Mouse (Mus musculus) testis, adult 2 months (tissue): ENCODE measurements around the gene Ccdc194. TPM values are rescaled to one million over a fixed set of nuclear protein-coding genes. Genes with fewer than 3 reads are reported as not detected.

ENCODE experiments used
- H3K27ac ChIP-seq: fragments of 200-500 bp; 2 replicates; pipeline ENCODE4 v1.5.1; 2012; ENCODE audit warnings: low read depth, low read length; ENCODE audit not compliant: control insufficient read depth, insufficient read depth
- H3K27me3 ChIP-seq: fragments of 200-500 bp; 2 replicates; pipeline ENCODE4 v1.6.1; 2012; ENCODE audit warnings: mild to moderate bottlenecking, low read length, moderate library complexity; ENCODE audit not compliant: control insufficient read depth, insufficient read depth
- H3K36me3 ChIP-seq: fragments of 200-500 bp; 2 replicates; pipeline ENCODE4 v1.6.1; 2012; ENCODE audit warnings: mild to moderate bottlenecking, low read length; ENCODE audit not compliant: control insufficient read depth, insufficient read depth
- H3K4me1 ChIP-seq: fragments of 200-500 bp; 2 replicates; pipeline ENCODE4 v1.6.1; 2012; ENCODE audit warnings: low read length; ENCODE audit not compliant: control insufficient read depth, insufficient read depth
- H3K4me3 ChIP-seq: fragments of 200-500 bp; 2 replicates; pipeline ENCODE4 v1.5.1; 2012; ENCODE audit warnings: low read depth, mild to moderate bottlenecking, low read length, moderate library complexity, mixed read lengths; ENCODE audit not compliant: control insufficient read depth
- CTCF ChIP-seq: fragments of 200-500 bp; IDR thresholded peaks from 2 replicates; pipeline ENCODE4 v1.5.1; 2012; ENCODE audit warnings: low read depth, mild to moderate bottlenecking, inconsistent platforms, low read length, moderate library complexity; ENCODE audit not compliant: control insufficient read depth, insufficient read depth, insufficient replicate concordance
- POLR2A ChIP-seq: fragments of 200-500 bp; IDR thresholded peaks from 2 replicates; pipeline ENCODE4 v1.6.1; 2012; ENCODE audit warnings: low read depth, mild to moderate bottlenecking, inconsistent platforms, low read length, moderate library complexity; ENCODE audit not compliant: control insufficient read depth
- polyA plus RNA-seq: library from polyadenylated mRNA; depleted of rRNA; stranded (reverse); fragments of >200 nt; gene quantifications from 2 replicates; pipeline ENCODE4 v1.2.3, GENCODE M21; 2012

The Ccdc194 gene
- polyA plus RNA-seq, 1 experiment: 0.05 TPM

DNA sequence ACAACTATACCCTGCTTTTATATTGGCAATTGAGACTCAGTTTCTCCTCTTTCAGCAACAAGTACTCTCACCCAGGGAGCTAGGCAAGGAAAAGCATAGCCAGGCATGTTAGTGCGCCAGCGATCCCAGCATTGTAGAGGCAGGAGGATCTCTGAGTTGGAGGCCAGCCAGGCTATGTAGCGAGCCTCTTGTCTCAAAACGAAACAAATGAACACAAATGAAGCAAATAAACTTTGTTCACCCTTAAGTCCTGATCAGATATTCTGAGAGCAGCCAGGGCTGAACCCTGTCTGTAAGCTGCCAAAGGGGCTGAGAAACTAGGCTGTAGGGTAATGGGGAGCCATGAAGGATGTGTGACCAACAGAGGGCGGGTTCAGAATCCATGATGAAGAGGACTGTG is 29.7 kb downstream of the Ccdc194 start:
- peak overlapping the region; percentile 1; the same call in 1 of the 2 replicates for H3K27ac ChIP-seq
- H3K4me1 ChIP-seq: peaks cover 8% of the 10 kb centered on the region
- no peaks in the 10 kb centered on the region for H3K27me3 ChIP-seq
- no peak for TF ChIP-seq POLR2A
- TF ChIP-seq CTCF: no peak
- H3K4me3 ChIP-seq: no peak overlapping the region
- peaks cover 3% of the 10 kb centered on the region for H3K36me3 ChIP-seq

DNA sequence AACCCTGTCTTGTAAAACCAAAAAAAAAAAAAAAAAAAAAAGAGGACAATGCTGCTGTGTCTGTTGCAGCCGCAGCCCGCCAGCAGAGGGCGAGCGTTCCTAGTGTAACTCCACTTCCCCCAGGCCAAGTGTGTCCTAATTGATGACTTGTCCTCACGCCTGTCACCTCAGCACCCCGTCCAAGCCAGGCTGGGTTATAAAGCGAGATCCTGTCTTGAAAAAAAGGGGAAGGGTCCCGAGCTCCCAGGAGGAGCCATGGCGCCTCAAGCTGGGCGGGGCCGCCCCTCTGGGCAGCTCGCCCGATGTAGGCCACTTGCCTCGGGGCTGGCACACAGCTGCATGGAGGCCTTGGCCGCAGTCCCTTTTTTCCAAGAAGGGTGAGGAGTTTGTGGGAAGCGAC is 30.5 kb downstream of the Ccdc194 start:
- no peak overlapping the region for H3K4me3 ChIP-seq
- H3K27ac ChIP-seq: no peak overlapping the region
- TF ChIP-seq CTCF: peak; percentile 75; the same call in 1 of the 2 replicates
- TF ChIP-seq POLR2A: no peak
- H3K36me3 ChIP-seq: peaks cover 3% of the 10 kb centered on the region
- H3K4me1 ChIP-seq: peaks cover 8% of the 10 kb centered on the region
- H3K27me3 ChIP-seq: no peaks in the 10 kb centered on the region

DNA sequence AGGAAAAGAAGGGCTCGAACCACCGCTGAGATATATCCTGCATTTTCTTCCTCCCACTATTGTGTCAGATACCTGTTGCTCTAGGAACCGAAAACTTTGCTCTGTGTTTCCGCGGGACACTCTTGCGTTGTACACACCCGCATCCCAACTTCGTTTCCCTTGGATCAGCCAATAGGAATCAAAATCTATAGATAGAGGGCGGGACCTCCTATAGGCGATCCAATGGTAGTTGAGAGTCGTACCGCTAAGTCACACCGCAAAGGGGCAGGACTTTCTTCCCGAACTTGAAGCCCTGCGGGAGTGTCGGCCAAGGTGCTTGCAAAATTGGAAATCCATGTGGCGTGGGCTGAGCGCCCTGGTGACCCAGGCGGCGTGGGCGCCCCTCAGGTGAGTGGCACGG is 37.1 kb downstream of the Ccdc194 start:
- Histone ChIP-seq H3K27ac (no peak overlapping the region; the same call in 1 of the 2 replicates), H3K4me3 (peak overlapping the region; percentile 88), H3K27me3 (no peaks in the 10 kb centered on the region), H3K4me1 (peaks cover 30% of the 10 kb centered on the region), H3K36me3 (peaks cover 3% of the 10 kb centered on the region)
- TF ChIP-seq CTCF (0 out of 2 replicates have a peak, but pooled peaks have one; percentile 11), POLR2A (peak; percentile 64)

DNA sequence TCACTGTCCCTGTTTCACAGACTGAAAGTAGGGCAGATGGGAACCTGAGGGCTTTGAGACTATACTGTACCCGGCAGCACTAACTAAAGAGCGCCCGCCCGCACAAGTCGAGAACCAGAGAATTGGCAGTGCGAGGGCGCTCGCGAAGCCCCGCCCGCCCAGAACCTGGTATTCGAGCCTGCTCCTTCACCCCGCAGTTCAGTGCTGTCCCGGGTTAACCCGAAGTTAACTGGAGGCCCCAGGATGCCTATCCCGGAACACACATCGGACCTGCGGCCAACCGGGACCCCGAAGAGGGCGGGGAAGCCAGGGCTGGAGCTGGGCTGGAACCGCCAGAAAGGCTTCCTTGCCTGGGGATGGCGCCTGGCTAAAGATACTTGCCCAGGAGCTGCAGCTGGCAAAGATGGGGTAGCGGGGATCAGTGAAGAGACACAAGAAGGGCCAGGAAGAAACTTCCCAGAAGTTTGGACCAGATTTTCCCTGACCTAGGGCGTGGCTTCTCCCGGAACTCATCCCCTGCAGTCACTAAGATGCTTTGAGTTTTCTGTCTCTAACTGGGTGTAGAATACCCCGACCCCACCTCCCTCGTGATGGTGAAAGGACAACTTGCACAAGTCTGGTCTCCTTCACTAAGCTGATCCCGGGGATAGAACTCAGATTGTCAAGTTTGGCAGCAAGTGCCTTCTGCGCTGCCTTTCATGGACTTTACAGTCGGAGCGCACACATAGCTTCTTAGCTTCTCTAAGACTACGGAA is 37.6 kb downstream of the Ccdc194 start, which contains the start of gene Gtpbp3:
Gene Gtpbp3, plus strand, starts transcription at position 413 of the 755 bp plus-strand sequence.
- H3K36me3 ChIP-seq: peaks cover 3% of the 10 kb centered on the region
- peak within 1 kb of the TSS; percentile 88 for H3K4me3 ChIP-seq
- H3K4me1 ChIP-seq: peaks cover 30% of the 10 kb centered on the region
- no peak for TF ChIP-seq CTCF
- no peak for TF ChIP-seq POLR2A
- no peaks in the 10 kb centered on the region for H3K27me3 ChIP-seq
- peak within 1 kb of the TSS; percentile 77 for H3K27ac ChIP-seq

DNA sequence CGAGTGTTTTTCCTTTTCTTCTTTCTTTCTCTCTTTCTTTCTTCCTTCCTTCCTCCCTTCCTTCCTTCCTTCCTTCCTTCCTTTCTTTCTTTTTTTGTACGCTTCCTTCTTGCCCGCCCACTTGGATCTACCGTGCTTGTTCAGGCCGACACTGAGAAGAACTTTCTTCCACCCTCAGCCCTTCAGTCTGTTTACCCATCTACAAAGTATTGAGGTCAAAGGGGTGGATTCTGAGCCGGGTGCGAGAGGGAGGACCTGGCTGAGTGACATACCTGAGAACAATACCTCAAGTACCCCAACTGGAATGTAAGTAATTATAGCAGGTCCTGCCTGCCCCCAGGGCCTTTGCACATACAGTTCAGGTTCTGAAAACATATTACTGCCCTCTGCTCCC is 39.4 kb downstream of the Ccdc194 start:
- no peak overlapping the region for H3K27ac ChIP-seq

DNA sequence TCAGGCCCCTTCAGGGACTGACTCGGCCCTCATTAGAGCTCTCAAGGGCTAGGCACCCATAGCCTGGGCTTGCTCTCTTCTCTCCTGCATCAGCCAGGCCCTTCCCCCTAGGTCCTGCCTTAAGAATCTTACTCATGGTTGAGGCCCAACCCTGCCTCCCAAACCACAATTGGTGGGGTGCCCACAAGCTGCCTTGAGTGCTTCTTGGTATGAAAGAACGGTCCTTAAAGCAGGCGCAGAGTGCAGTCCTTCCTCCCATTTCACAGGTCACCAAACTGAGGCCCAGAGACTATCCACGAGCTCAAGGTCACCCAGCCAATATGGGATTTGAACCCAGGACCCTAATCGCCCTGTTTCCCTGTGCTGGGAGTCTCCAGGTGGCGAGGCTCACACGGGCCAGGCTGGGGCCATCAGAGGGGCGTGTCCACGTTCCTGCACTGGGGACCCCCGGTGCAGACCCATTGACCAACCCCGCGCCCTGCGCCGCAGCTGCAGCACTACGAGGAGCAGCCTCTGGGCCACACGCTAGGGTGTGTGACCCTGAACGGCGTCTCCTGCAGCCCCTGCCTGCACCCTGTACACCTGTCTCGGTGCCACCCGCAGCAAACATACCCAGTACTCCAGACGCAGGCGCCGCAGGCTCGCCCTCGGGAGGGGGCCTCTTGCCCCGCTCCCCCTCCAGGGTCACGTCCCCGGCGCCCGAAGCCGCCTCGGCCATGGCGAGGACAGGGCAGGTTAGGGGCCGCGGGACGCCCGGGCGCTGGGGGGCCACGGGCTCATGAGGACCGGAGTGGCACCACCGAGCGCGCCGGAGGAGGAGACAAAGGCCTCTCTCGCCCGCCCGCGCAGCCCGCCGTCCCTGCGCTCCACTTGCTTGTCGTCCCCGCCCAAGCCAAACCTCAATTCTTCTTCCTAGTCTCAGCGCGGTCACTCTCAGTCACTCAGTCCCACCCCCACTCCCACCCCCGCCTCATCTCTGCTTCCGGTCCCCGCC is 40.1 kb downstream of the Ccdc194 start, which contains the start of gene Ano8:
Gene Ano8, minus strand, starts transcription at position 822 of the 994 bp plus-strand sequence.
- Histone ChIP-seq H3K4me3 (peak within 1 kb of the TSS; percentile 57), H3K27me3 (no peaks in the 10 kb centered on the region), H3K36me3 (no peaks in the 10 kb centered on the region), H3K27ac (no peak within 1 kb of the TSS), H3K4me1 (peaks cover 39% of the 10 kb centered on the region)
- TF ChIP-seq CTCF (no peak), POLR2A (no peak)

More for the DNA sequence above, 39.4 kb downstream of the Ccdc194 start:
- Histone ChIP-seq H3K27me3 (no peaks in the 10 kb centered on the region), H3K36me3 (no peaks in the 10 kb centered on the region), H3K4me3 (no peak overlapping the region), H3K4me1 (peaks cover 35% of the 10 kb centered on the region)
- TF ChIP-seq CTCF (no peak), POLR2A (no peak)
